Mouse (Mus musculus): Measurements from ENCODE around the gene Rasal2. TPM values are rescaled to one million over a fixed set of nuclear protein-coding genes. Genes with fewer than 3 reads are reported as not detected.

The Rasal2 gene
- polyA plus RNA-seq, 1 experiment from 2014 or later = 46.7 TPM

DNA sequence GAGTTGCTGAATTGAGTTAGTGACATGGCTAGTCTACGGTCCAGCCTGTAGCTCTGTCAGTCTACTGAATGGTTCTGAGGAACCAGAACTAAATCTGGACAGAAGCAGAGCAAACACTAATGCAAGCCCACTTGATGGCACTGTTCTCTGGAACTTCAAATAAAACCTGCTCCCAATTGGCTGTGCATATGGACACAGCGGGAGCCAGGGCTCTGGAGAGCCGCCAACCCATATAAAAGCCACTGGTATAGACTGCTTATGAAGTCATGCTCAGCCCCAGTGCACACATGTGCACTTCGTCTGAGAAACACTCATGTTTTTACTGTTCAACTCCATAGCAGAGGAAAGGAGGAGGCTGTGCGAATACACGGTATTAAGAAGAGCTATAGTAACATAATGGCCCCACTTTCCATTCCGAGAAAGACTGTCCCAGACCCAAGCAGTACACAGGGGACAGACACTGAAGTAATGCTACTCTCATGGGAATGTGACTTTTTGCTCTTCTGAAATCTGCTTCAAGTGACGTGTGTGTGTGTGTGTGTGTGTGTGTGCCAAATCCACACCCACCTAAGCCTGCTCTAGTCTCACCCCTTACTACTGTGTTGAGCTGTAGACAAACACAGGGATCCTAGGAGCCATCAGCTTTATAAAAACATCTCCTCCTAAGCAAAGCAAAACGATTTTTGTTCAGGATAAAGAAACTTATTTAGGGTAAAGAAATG lies 275.1 kb downstream of the Rasal2 start:
- ATAC-seq = no peak
- Histone ChIP-seq H3K36me3 (ENCODE audit: control insufficient read depth, insufficient read depth, low read length) (peaks cover 8% of the 10 kb centered on the region; the same call in 1 of the 2 replicates), H3K9ac (ENCODE audit: low read depth, low read length) (no peak overlapping the region), H3K4me2 (ENCODE audit: low read length) (no peak overlapping the region), H3K4me3 (ENCODE audit: low read depth, low read length) (no peak overlapping the region), H3K27ac (ENCODE audit: low read length) (no peak overlapping the region), H3K27me3 (ENCODE audit: control insufficient read depth, insufficient read depth, low read depth, low read length) (no peaks in the 10 kb centered on the region), H3K4me1 (ENCODE audit: control insufficient read depth, insufficient read depth, low read length) (no peaks in the 10 kb centered on the region), H3K9me3 (replicated peaks; ENCODE audit: control insufficient read depth, low read length, poor library complexity, severe bottlenecking) (no peaks in the 10 kb centered on the region)
- WGBS = 74% methylated on average over 9 of the region's 9 CpGs

DNA sequence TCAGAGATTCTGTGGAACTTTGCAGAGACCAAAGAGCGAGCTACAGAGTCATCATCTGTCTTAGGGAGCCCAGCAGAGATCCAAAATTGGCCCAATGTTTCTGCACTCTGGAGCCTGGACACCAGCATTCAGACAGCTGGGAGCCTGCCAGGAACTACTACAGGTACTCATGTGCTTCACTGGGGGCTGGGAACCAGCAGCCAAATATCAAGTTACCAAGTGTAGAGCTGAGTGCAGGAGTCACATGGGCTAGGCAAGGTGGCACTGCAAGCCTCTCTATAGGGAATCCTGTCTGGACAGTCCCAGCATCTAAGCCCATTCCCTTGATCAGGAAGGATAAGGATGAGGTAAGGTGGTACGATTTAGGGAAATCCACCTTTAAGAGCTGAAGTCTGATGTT lies 284.2 kb downstream of the Rasal2 start:
- Histone ChIP-seq H3K4me1 (ENCODE audit: control insufficient read depth, insufficient read depth, low read length) (no peaks in the 10 kb centered on the region), H3K9me3 (replicated peaks; ENCODE audit: control insufficient read depth, low read length, poor library complexity, severe bottlenecking) (no peaks in the 10 kb centered on the region), H3K27me3 (ENCODE audit: control insufficient read depth, insufficient read depth, low read depth, low read length) (no peaks in the 10 kb centered on the region), H3K9ac (ENCODE audit: low read depth, low read length) (no peak overlapping the region), H3K4me3 (ENCODE audit: low read depth, low read length) (no peak overlapping the region), H3K36me3 (ENCODE audit: control insufficient read depth, insufficient read depth, low read length) (no peaks in the 10 kb centered on the region), H3K27ac (ENCODE audit: low read length) (no peak overlapping the region), H3K4me2 (ENCODE audit: low read length) (no peak overlapping the region)
- no peak for ATAC-seq
- WGBS = 97% methylated on average over 2 of the region's 2 CpGs

DNA sequence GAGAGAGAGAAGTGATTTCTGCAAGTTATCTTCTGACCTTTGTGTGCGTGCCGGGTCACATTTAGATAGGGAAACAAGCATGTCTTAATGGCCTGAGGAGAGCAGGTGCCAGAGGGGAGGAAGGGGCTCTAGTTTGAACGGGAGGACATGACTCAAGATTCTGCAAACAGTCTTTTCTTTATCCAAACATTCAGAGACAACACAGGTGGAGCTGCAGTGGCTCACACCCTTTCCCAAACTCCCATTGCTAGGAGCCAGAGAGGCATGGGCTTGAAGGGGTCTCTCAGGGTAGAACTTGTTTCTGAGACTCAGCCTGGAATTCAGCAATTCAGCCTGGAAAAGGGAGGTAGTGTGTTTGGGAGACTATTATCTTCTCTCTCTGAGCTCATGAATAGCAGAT lies 288.6 kb downstream of the Rasal2 start:
- Histone ChIP-seq H3K9me3 (replicated peaks; ENCODE audit: control insufficient read depth, low read length, poor library complexity, severe bottlenecking) (no peaks in the 10 kb centered on the region), H3K9ac (ENCODE audit: low read depth, low read length) (no peak overlapping the region), H3K4me1 (ENCODE audit: control insufficient read depth, insufficient read depth, low read length) (no peaks in the 10 kb centered on the region), H3K27ac (ENCODE audit: low read length) (no peak overlapping the region), H3K36me3 (ENCODE audit: control insufficient read depth, insufficient read depth, low read length) (no peaks in the 10 kb centered on the region), H3K4me2 (ENCODE audit: low read length) (no peak overlapping the region), H3K4me3 (ENCODE audit: low read depth, low read length) (no peak overlapping the region), H3K27me3 (ENCODE audit: control insufficient read depth, insufficient read depth, low read depth, low read length) (no peaks in the 10 kb centered on the region)
- 94% methylated on average over 3 of the region's 3 CpGs for WGBS
- ATAC-seq = no peak

DNA sequence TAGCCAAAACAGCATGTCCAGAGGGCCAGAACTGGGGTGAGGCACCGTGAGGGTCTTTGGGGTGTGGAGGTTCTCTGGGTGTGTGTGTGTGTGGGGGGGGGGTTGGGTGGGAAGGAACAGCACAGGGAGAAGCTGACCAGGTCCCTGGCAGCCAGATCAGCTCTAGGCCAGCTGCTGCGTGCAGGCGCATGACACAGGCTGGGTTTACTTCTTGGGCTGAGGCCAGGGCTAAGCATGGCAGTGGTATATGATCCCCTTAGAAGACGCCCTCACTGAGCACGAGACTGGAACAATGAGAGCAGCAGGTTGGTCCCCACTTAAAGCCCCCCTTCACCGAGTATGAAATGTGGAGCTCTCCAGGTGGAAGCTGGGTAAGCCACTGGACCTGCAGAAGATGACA lies 293.2 kb downstream of the Rasal2 start:
- Histone ChIP-seq H3K9me3 (replicated peaks; ENCODE audit: control insufficient read depth, low read length, poor library complexity, severe bottlenecking) (no peaks in the 10 kb centered on the region; the same call in 1 of the 2 replicates), H3K4me3 (ENCODE audit: low read depth, low read length) (no peak overlapping the region), H3K36me3 (ENCODE audit: control insufficient read depth, insufficient read depth, low read length) (no peaks in the 10 kb centered on the region), H3K27me3 (ENCODE audit: control insufficient read depth, insufficient read depth, low read depth, low read length) (no peaks in the 10 kb centered on the region), H3K9ac (ENCODE audit: low read depth, low read length) (no peak overlapping the region), H3K27ac (ENCODE audit: low read length) (no peak overlapping the region), H3K4me2 (ENCODE audit: low read length) (no peak overlapping the region), H3K4me1 (ENCODE audit: control insufficient read depth, insufficient read depth, low read length) (no peaks in the 10 kb centered on the region)
- no peak for ATAC-seq
- 87% methylated on average over 6 of the region's 6 CpGs for WGBS

DNA sequence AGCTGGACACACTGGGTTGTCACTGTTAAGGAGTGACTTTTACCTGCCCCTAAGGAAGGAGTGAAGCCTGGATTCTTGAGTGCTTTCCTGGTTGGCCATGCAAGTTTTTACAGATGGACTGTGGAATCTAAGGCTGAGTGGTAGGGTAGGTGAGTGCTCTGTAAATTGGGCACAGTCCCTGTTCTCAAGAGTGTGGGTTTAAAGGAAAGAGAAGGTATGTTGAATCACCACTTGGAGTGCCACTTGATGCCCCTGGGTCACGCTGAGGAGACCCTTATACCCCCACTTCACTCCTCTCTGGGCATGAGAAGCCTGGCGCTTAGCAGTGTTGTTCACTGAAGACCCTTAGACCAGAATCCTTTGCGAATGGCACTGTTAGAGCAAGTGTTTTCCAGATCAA lies 295.0 kb downstream of the Rasal2 start:
- no peak overlapping the region for H3K4me2 ChIP-seq (ENCODE audit: low read length)
- ATAC-seq = no peak
- no peaks in the 10 kb centered on the region for H3K36me3 ChIP-seq (ENCODE audit: control insufficient read depth, insufficient read depth, low read length)
- H3K4me3 ChIP-seq (ENCODE audit: low read depth, low read length) = no peak overlapping the region
- 94% methylated on average over 3 of the region's 3 CpGs for WGBS
- no peaks in the 10 kb centered on the region; the same call in 1 of the 2 replicates for H3K9me3 ChIP-seq (replicated peaks; ENCODE audit: control insufficient read depth, low read length, poor library complexity, severe bottlenecking)
- no peak overlapping the region for H3K9ac ChIP-seq (ENCODE audit: low read depth, low read length)
- H3K27ac ChIP-seq (ENCODE audit: low read length) = no peak overlapping the region
- H3K27me3 ChIP-seq (ENCODE audit: control insufficient read depth, insufficient read depth, low read depth, low read length) = no peaks in the 10 kb centered on the region
- H3K4me1 ChIP-seq (ENCODE audit: control insufficient read depth, insufficient read depth, low read length) = no peaks in the 10 kb centered on the region

DNA sequence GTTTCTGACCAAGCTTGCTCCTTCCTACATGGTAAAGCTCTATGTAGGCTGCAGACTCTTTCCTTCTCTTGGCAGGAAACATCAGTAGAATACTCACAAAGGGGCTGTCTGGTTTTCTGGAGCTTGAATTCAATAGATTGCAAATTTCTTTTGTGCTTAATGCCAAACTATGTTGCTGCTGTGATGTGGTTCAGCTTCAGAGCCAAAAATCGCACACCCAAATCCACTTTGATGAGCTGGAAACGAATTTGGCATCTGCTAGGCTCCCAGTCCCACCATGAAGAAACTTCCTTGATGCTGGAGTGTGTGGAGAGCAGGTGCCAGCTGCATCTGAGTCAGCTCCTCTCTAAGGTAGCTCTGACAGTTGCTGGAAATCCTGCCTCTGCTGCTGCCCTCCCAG lies 297.9 kb downstream of the Rasal2 start:
- H3K4me1 ChIP-seq (ENCODE audit: control insufficient read depth, insufficient read depth, low read length) = no peaks in the 10 kb centered on the region
- H3K27ac ChIP-seq (ENCODE audit: low read length) = no peak overlapping the region
- H3K9ac ChIP-seq (ENCODE audit: low read depth, low read length) = no peak overlapping the region
- no peaks in the 10 kb centered on the region for H3K36me3 ChIP-seq (ENCODE audit: control insufficient read depth, insufficient read depth, low read length)
- no peak overlapping the region for H3K4me3 ChIP-seq (ENCODE audit: low read depth, low read length)
- 65% methylated on average over 2 of the region's 2 CpGs for WGBS
- no peak for ATAC-seq
- no peak overlapping the region for H3K4me2 ChIP-seq (ENCODE audit: low read length)
- H3K27me3 ChIP-seq (ENCODE audit: control insufficient read depth, insufficient read depth, low read depth, low read length) = no peaks in the 10 kb centered on the region
- no peaks in the 10 kb centered on the region; the same call in 1 of the 2 replicates for H3K9me3 ChIP-seq (replicated peaks; ENCODE audit: control insufficient read depth, low read length, poor library complexity, severe bottlenecking)

DNA sequence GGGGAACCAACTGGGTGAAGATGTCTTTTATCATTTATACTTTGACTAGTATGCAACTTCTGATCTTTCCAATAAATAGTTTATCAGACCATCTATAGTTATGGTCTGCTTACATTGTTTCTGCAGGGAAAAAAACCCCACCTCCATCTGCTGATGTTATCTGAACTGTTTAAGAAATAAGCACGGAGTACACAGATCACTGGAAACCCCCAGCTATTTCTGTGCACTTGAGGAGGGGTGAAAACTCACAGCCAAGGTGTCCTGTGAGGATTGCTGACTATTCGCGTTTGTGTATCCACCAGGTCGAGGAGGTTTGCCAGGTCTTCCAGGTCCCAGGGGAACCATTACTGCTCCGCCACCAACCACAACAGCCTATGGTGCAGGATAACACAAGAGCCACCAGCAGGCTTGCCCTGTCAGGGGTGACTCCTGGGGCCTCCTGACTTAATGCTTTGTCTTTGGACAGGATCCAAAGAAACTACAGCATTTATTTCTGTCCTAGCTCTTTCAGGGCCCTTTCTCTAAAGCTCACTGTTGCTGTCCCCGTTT lies 302.0 kb downstream of the Rasal2 start:
- Histone ChIP-seq H3K9ac (ENCODE audit: low read depth, low read length) (no peak overlapping the region), H3K4me2 (ENCODE audit: low read length) (no peak overlapping the region), H3K27me3 (ENCODE audit: control insufficient read depth, insufficient read depth, low read depth, low read length) (no peaks in the 10 kb centered on the region), H3K4me3 (ENCODE audit: low read depth, low read length) (no peak overlapping the region), H3K4me1 (ENCODE audit: control insufficient read depth, insufficient read depth, low read length) (no peaks in the 10 kb centered on the region), H3K9me3 (replicated peaks; ENCODE audit: control insufficient read depth, low read length, poor library complexity, severe bottlenecking) (no peaks in the 10 kb centered on the region; the same call in 1 of the 2 replicates), H3K36me3 (ENCODE audit: control insufficient read depth, insufficient read depth, low read length) (no peaks in the 10 kb centered on the region), H3K27ac (ENCODE audit: low read length) (no peak overlapping the region)
- WGBS = 72% methylated on average over 6 of the region's 6 CpGs
- no peak for ATAC-seq

DNA sequence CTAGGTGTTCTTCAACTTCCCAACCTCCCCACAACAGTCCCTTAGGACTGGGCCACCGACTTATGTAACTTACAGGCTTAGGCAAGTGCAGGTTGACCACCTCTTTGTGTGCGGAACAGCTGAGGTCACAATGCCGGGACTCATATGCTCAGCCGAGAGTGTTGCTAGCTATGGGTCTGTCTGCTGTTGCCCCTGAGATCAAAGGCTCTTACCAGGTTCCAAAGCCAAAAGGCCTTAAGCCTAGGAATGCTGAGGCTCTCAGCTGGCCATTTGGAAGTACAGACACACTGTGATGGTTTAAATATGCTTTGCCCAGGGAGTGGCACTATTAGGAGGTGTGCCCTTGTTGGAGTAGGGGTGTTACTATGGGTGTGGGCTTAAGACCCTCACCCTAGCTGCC lies 303.8 kb downstream of the Rasal2 start, which contains the start of gene Tex35:
TSS of gene Tex35 (minus strand) at position 101 of the 400 bp plus-strand sequence.
- no peak for ATAC-seq
- no peak within 1 kb of the TSS for H3K27ac ChIP-seq (ENCODE audit: low read length)
- no peaks in the 10 kb centered on the region for H3K27me3 ChIP-seq (ENCODE audit: control insufficient read depth, insufficient read depth, low read depth, low read length)
- no peaks in the 10 kb centered on the region for H3K9me3 ChIP-seq (replicated peaks; ENCODE audit: control insufficient read depth, low read length, poor library complexity, severe bottlenecking)
- H3K4me1 ChIP-seq (ENCODE audit: control insufficient read depth, insufficient read depth, low read length) = no peaks in the 10 kb centered on the region
- no peaks in the 10 kb centered on the region for H3K36me3 ChIP-seq (ENCODE audit: control insufficient read depth, insufficient read depth, low read length)
- H3K4me2 ChIP-seq (ENCODE audit: low read length) = no peak within 1 kb of the TSS
- H3K9ac ChIP-seq (ENCODE audit: low read depth, low read length) = no peak within 1 kb of the TSS
- WGBS = 89% methylated on average over 4 of the region's 4 CpGs
- no peak within 1 kb of the TSS for H3K4me3 ChIP-seq (ENCODE audit: low read depth, low read length)

DNA sequence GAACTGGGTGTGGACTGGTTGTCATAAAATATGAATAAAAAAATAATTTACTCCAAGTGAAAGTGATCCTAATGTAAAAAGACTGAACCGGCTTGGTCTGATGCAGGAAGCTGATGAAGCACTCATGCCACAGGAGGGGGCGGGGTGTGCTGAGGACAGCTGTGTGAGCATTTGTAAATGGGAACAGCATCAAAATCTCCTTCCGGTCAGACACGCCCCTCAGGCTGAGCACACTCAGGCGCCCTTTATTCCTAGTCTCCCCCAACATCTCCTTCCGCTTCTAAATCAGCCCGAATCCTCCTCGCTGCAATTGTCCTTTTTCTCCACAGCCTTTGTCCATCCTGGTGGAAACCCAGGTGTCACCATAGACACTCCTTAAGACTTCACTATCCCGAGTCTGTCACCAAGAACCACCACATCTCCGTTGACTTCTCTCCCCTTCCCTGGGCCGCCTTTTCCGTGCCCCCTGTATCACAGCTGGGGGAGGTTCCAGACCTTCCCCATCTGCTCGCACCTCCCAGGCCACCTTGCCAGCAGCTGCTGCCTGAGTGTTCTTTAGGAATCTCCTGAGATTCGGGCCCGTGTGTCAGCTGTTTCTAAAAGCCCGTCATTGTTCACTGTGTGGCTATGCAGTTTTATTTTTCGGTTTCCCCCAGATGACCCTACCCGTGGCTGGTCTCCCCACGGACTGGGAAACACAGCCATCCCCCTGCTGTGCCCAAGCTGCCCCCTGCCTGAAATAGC lies 311.1 kb downstream of the Rasal2 start:
- peak overlapping the region; percentile 8; the same call in 1 of the 2 replicates for H3K4me3 ChIP-seq (ENCODE audit: low read depth, low read length)
- no peaks in the 10 kb centered on the region for H3K36me3 ChIP-seq (ENCODE audit: control insufficient read depth, insufficient read depth, low read length)
- WGBS = 11% methylated on average over 19 of the region's 19 CpGs

More for the DNA sequence above, 311.1 kb downstream of the Rasal2 start:
- Histone ChIP-seq H3K9me3 (replicated peaks; ENCODE audit: control insufficient read depth, low read length, poor library complexity, severe bottlenecking) (no peaks in the 10 kb centered on the region), H3K27ac (ENCODE audit: low read length) (peak overlapping the region; percentile 73), H3K4me2 (ENCODE audit: low read length) (peak overlapping the region; percentile 45), H3K9ac (ENCODE audit: low read depth, low read length) (peak overlapping the region; percentile 63), H3K4me1 (ENCODE audit: control insufficient read depth, insufficient read depth, low read length) (peaks cover 11% of the 10 kb centered on the region), H3K27me3 (ENCODE audit: control insufficient read depth, insufficient read depth, low read depth, low read length) (no peaks in the 10 kb centered on the region)
- ATAC-seq = peak; percentile 87

All from midbrain, embryonic 16.5 days (tissue).